Mouse (Mus musculus): ENCODE measurements around the gene Hspb11. TPM values are rescaled to one million over a fixed set of nuclear protein-coding genes. Genes with fewer than 3 reads are reported as not detected.

The Hspb11 gene
- polyA plus RNA-seq, 1 experiment from 2014 or later: 45.2 TPM

DNA sequence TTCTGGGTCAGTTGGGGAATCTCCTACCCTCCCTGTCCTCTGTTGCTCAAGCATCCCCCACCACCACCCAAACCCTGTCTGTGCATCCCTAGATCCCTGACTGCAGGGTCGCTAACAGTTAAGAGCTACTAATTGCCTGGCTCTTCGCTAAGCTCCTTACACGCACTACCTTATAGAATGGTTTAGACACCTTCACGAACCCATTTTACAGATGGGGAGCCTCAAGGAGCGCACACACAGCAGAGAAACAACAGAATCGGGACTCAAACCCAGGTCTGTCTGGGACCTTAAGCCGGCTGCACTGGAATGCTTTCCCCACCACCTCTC, 61.0 kb downstream of the Hspb11 start:
- no peak; the same call in 1 of the 2 replicates for ATAC-seq (ENCODE audit: low read depth)
- no peaks in the 10 kb centered on the region for H3K27me3 ChIP-seq (ENCODE audit: control insufficient read depth, insufficient read depth, low read length)
- 6% methylated on average over 7 of the region's 7 CpGs for WGBS
- H3K4me3 ChIP-seq (ENCODE audit: low read depth, low read length): peak overlapping the region; percentile 65
- no peak overlapping the region for H3K27ac ChIP-seq (ENCODE audit: low read depth, low read length)
- H3K4me1 ChIP-seq (ENCODE audit: control insufficient read depth, insufficient read depth, low read length): no peaks in the 10 kb centered on the region
- peak overlapping the region; percentile 48 for H3K4me2 ChIP-seq (ENCODE audit: low read depth, low read length)
- H3K9me3 ChIP-seq (ENCODE audit: control insufficient read depth, low read length): no peaks in the 10 kb centered on the region
- 0 out of 2 replicates have a peak, but pooled peaks cover 3% of the 10 kb centered on the region for H3K36me3 ChIP-seq (ENCODE audit: control insufficient read depth, insufficient read depth, low read length)
- peak overlapping the region; percentile 67 for H3K9ac ChIP-seq (replicated peaks; ENCODE audit: low read depth, low read length)

- no peak overlapping the region for H3K4me2 ChIP-seq (ENCODE audit: low read depth, low read length)
- 86% methylated on average over 8 of the region's 8 CpGs for WGBS
- no peak overlapping the region for H3K4me3 ChIP-seq (ENCODE audit: low read depth, low read length)
- no peak overlapping the region for H3K27ac ChIP-seq (ENCODE audit: low read depth, low read length)
- ATAC-seq (ENCODE audit: low read depth): no peak
- H3K27me3 ChIP-seq (ENCODE audit: control insufficient read depth, insufficient read depth, low read length): no peaks in the 10 kb centered on the region
- no peaks in the 10 kb centered on the region for H3K9me3 ChIP-seq (ENCODE audit: control insufficient read depth, low read length)
- no peak overlapping the region for H3K9ac ChIP-seq (replicated peaks; ENCODE audit: low read depth, low read length)
- no peaks in the 10 kb centered on the region for H3K4me1 ChIP-seq (ENCODE audit: control insufficient read depth, insufficient read depth, low read length)
- H3K36me3 ChIP-seq (ENCODE audit: control insufficient read depth, insufficient read depth, low read length): peaks cover 25% of the 10 kb centered on the region; the same call in 1 of the 2 replicates
Observed at GRCm38 (mm10) chr4:107318646-107319045, 65.3 kb downstream of the Hspb11 start.

GRCm38 (mm10) chr4:107321041-107321440, 67.6 kb downstream of the Hspb11 start:
- no peak for ATAC-seq (ENCODE audit: low read depth)
- Histone ChIP-seq H3K9me3 (ENCODE audit: control insufficient read depth, low read length) (no peaks in the 10 kb centered on the region), H3K4me3 (ENCODE audit: low read depth, low read length) (no peak overlapping the region), H3K4me2 (ENCODE audit: low read depth, low read length) (no peak overlapping the region), H3K9ac (replicated peaks; ENCODE audit: low read depth, low read length) (no peak overlapping the region), H3K36me3 (ENCODE audit: control insufficient read depth, insufficient read depth, low read length) (peaks cover 31% of the 10 kb centered on the region; the same call in 1 of the 2 replicates), H3K27ac (ENCODE audit: low read depth, low read length) (no peak overlapping the region), H3K4me1 (ENCODE audit: control insufficient read depth, insufficient read depth, low read length) (no peaks in the 10 kb centered on the region), H3K27me3 (ENCODE audit: control insufficient read depth, insufficient read depth, low read length) (no peaks in the 10 kb centered on the region)
- 77% methylated on average over 2 of the region's 2 CpGs for WGBS

DNA sequence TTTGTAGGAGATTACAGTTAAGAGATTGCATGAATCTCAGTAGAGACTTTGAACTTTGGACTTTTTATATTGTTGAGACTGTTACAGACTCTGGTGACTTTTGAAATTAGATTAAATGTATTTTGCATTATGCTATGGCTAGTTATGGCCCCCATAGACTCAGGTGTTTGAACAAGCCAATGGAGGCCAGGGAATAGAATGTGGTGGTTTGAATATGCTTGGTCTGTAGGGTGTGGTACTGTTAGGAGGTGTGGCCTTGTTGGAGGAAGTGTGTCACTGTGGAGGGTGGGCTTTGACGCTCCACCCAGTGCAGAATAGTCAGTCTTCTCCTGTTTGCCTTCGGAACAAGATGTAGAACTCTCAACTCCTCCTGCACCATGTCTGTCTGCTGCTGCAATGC, 69.7 kb downstream of the Hspb11 start:
- Histone ChIP-seq H3K9me3 (ENCODE audit: control insufficient read depth, low read length) (no peaks in the 10 kb centered on the region), H3K9ac (replicated peaks; ENCODE audit: low read depth, low read length) (no peak overlapping the region), H3K27ac (ENCODE audit: low read depth, low read length) (no peak overlapping the region), H3K27me3 (ENCODE audit: control insufficient read depth, insufficient read depth, low read length) (no peaks in the 10 kb centered on the region), H3K36me3 (ENCODE audit: control insufficient read depth, insufficient read depth, low read length) (peaks cover 33% of the 10 kb centered on the region; the same call in 1 of the 2 replicates), H3K4me1 (ENCODE audit: control insufficient read depth, insufficient read depth, low read length) (no peaks in the 10 kb centered on the region), H3K4me2 (ENCODE audit: low read depth, low read length) (no peak overlapping the region), H3K4me3 (ENCODE audit: low read depth, low read length) (no peak overlapping the region)
- 95% methylated on average over 2 of the region's 2 CpGs for WGBS
- ATAC-seq (ENCODE audit: low read depth): no peak

DNA sequence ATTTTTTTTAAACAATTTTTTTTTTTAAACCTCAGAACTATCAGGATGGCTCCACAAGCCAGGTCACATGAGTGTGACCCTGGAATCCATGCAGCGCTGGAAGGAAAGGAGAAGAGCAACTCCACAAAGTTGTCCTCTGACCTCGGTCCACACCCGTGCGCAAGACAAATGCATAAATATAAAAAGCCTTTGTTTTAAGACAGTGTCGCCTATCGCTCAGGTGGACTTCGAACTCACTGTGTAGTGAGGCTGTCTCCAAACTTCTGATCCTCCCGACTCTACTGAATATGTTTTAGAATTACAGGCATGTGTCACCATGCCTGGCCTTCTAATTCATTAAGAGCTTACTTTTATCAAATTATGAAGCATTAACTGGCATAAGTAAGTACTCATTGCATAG, 75.1 kb downstream of the Hspb11 start:
- Histone ChIP-seq H3K4me2 (ENCODE audit: low read depth, low read length) (no peak overlapping the region), H3K27ac (ENCODE audit: low read depth, low read length) (no peak overlapping the region), H3K9me3 (ENCODE audit: control insufficient read depth, low read length) (no peaks in the 10 kb centered on the region), H3K4me3 (ENCODE audit: low read depth, low read length) (no peak overlapping the region), H3K9ac (replicated peaks; ENCODE audit: low read depth, low read length) (no peak overlapping the region), H3K4me1 (ENCODE audit: control insufficient read depth, insufficient read depth, low read length) (no peaks in the 10 kb centered on the region), H3K27me3 (ENCODE audit: control insufficient read depth, insufficient read depth, low read length) (no peaks in the 10 kb centered on the region), H3K36me3 (ENCODE audit: control insufficient read depth, insufficient read depth, low read length) (peaks cover 13% of the 10 kb centered on the region; the same call in 1 of the 2 replicates)
- ATAC-seq (ENCODE audit: low read depth): no peak
- 94% methylated on average over 8 of the region's 8 CpGs for WGBS

Other genes starting within 250 kb of the Hspb11 start
- 90.9 and 94.3 TPM in 2 replicates for gene Mrpl37, start 186.7 kb upstream of the Hspb11 start, polyA plus RNA-seq (2014; fragmentation: Nextera tagmentation; extraction: Ambion mirVana)
- gene Cyb5rl, start 186.6 kb upstream of the Hspb11 start, polyA plus RNA-seq (2014; fragmentation: Nextera tagmentation; extraction: Ambion mirVana): 2.7 and 4.8 TPM in 2 replicates
- not detected in 2 replicates for gene Cdcp2, start 156.7 kb upstream of the Hspb11 start, polyA plus RNA-seq (2014; fragmentation: Nextera tagmentation; extraction: Ambion mirVana)
- 399 and 419 TPM in 2 replicates for gene Tmem59, start 75.2 kb upstream of the Hspb11 start, polyA plus RNA-seq (2014; fragmentation: Nextera tagmentation; extraction: Ambion mirVana)
- gene Tceanc2, start 74.5 kb upstream of the Hspb11 start, polyA plus RNA-seq (2014; fragmentation: Nextera tagmentation; extraction: Ambion mirVana): 22.7 and 56.4 TPM in 2 replicates
- gene Ldlrad1, start 44.4 kb upstream of the Hspb11 start, polyA plus RNA-seq (2014; fragmentation: Nextera tagmentation; extraction: Ambion mirVana): not detected in 2 replicates
- gene Lrrc42, start 61 bp upstream of the Hspb11 start, polyA plus RNA-seq (2014; fragmentation: Nextera tagmentation; extraction: Ambion mirVana): 56.0 and 57.7 TPM in 2 replicates
- not detected in 2 replicates for gene Dio1, start 53.6 kb downstream of the Hspb11 start, polyA plus RNA-seq (2014; fragmentation: Nextera tagmentation; extraction: Ambion mirVana)
- gene Yipf1, start 60.8 kb downstream of the Hspb11 start, polyA plus RNA-seq (2014; fragmentation: Nextera tagmentation; extraction: Ambion mirVana): 68.3 and 70.5 TPM in 2 replicates
- 22.5 and 23.2 TPM in 2 replicates for gene Ndc1, start 114.2 kb downstream of the Hspb11 start, polyA plus RNA-seq (2014; fragmentation: Nextera tagmentation; extraction: Ambion mirVana)
- gene Glis1, start 181.0 kb downstream of the Hspb11 start, polyA plus RNA-seq (2014; fragmentation: Nextera tagmentation; extraction: Ambion mirVana): 4.3 and 5.7 TPM in 2 replicates

All from neural tube, embryonic 14.5 days (tissue).